Mouse (Mus musculus) liver, postnatal 0 days (tissue): Measurements from ENCODE around the gene Ifrd1. TPM values are rescaled to one million over a fixed set of nuclear protein-coding genes. Genes with fewer than 3 reads are reported as not detected.

Source experiments
- ATAC-seq: fragments of 200-750 bp; cut with Nextera tagmentation; 2 replicates; pipeline ENCODE4 v1.8.0; 2017; ENCODE audit warnings: mild to moderate bottlenecking, moderate library complexity
- DNase-seq: peaks from one replicate; pipeline ENCODE4 v3.0.0-alpha.2; 2016
- H3K27ac ChIP-seq: fragments of 300-500 bp; sonication (generic); 2 replicates; pipeline ENCODE4 v1.5.1; 2014; ENCODE audit warnings: antibody characterized with exemption, moderate library complexity, mild to moderate bottlenecking, low read depth
- H3K27me3 ChIP-seq: fragments of 300-500 bp; sonication (generic); 2 replicates; pipeline ENCODE4 v1.6.1; 2014; ENCODE audit warnings: low read length, control low read depth, mixed read lengths; ENCODE audit not compliant: insufficient read depth
- H3K36me3 ChIP-seq: fragments of 300-500 bp; sonication (generic); replicated peaks from 2 replicates; pipeline ENCODE4 v1.6.1; 2014; ENCODE audit warnings: mild to moderate bottlenecking, control low read depth, low read length, moderate library complexity, mixed read lengths; ENCODE audit not compliant: insufficient read depth
- H3K4me1 ChIP-seq: fragments of 300-500 bp; sonication (generic); 2 replicates; pipeline ENCODE4 v1.6.1; 2014; ENCODE audit warnings: antibody characterized with exemption, mild to moderate bottlenecking, control low read depth; ENCODE audit not compliant: insufficient read depth
- H3K4me2 ChIP-seq: fragments of 300-500 bp; sonication (generic); 2 replicates; pipeline ENCODE4 v1.6.1; 2014; ENCODE audit warnings: low read depth, mild to moderate bottlenecking, low read length, moderate library complexity, mixed read lengths
- H3K4me3 ChIP-seq: fragments of 300-500 bp; sonication (generic); 2 replicates; pipeline ENCODE4 v1.5.1; 2014; ENCODE audit warnings: low read depth, low read length
- H3K9ac ChIP-seq: fragments of 300-500 bp; sonication (generic); replicated peaks from 2 replicates; pipeline ENCODE4 v1.6.1; 2014; ENCODE audit warnings: mild to moderate bottlenecking, moderate library complexity
- H3K9me3 ChIP-seq: fragments of 300-500 bp; sonication (generic); 2 replicates; pipeline ENCODE4 v1.6.1; 2016; ENCODE audit warnings: mild to moderate bottlenecking, control low read depth, low read length, mixed read lengths
- CTCF ChIP-seq: sonication (generic); IDR thresholded peaks from 2 replicates; pipeline ENCODE4 v1.5.1; 2016; ENCODE audit warnings: antibody characterized with exemption, low read depth
- EP300 ChIP-seq: IDR thresholded peaks from 2 replicates; pipeline ENCODE4 v1.6.1; 2016; ENCODE audit warnings: antibody characterized with exemption, low read depth, mild to moderate bottlenecking
- WGBS: fragments of 180-500 bp; shearing (Covaris S2); extraction: QIAGEN DNeasy Blood & Tissue Kit; methylation state at CpG from one replicate; pipeline ENCODE4 v1.1.7; 2014; ENCODE audit not compliant: insufficient replicate concordance; 5-methylcytosine and 5-hydroxymethylcytosine counted together
- polyA plus RNA-seq: library from polyadenylated mRNA; unstranded; fragments of >200 nt; fragmentation: Nextera tagmentation; extraction: Ambion mirVana; gene quantifications from 2 replicates; pipeline ENCODE4 v1.2.1, GENCODE M21; 2015

Gene Ifrd1
- polyA plus RNA-seq: 47.1 and 50.4 TPM in 2 replicates

GRCm38 (mm10) chr12:40248454-40249180 is at the start of gene Ifrd1:
Gene Ifrd1 (minus strand): TSS chr12:40248504.
- 44% methylated on average over 5 of the region's 5 CpGs for WGBS
- H3K4me2 ChIP-seq: peak within 1 kb of the TSS; percentile 38; the same call in 1 of the 2 replicates
- H3K27ac ChIP-seq: peak within 1 kb of the TSS; percentile 51; the same call in 1 of the 2 replicates
- H3K9ac ChIP-seq: no peak within 1 kb of the TSS
- no peaks in the 10 kb centered on the region for H3K9me3 ChIP-seq
- H3K36me3 ChIP-seq: no peaks in the 10 kb centered on the region
- no peak within 1 kb of the TSS for H3K4me3 ChIP-seq
- ATAC-seq (peak; percentile 30; the same call in 1 of the 2 replicates), DNase-seq (peak; percentile 34)
- H3K4me1 ChIP-seq: peaks cover 19% of the 10 kb centered on the region
- TF ChIP-seq EP300: no peak
- no peak for TF ChIP-seq CTCF
- no peaks in the 10 kb centered on the region for H3K27me3 ChIP-seq

GRCm38 (mm10) chr12:40286539-40286938 is 38.2 kb upstream of the Ifrd1 start:
- 68% methylated on average over 4 of the region's 4 CpGs for WGBS

GRCm38 (mm10) chr12:40280596-40281325 is 32.5 kb upstream of the Ifrd1 start:
- no peaks in the 10 kb centered on the region for H3K36me3 ChIP-seq
- DNase-seq: no peak

More at GRCm38 (mm10) chr12:40286539-40286938, 38.2 kb upstream of the Ifrd1 start:
- H3K4me1 ChIP-seq: no peaks in the 10 kb centered on the region
- no peak overlapping the region for H3K4me2 ChIP-seq
- no peak overlapping the region for H3K27ac ChIP-seq
- H3K4me3 ChIP-seq: no peak overlapping the region
- no peaks in the 10 kb centered on the region for H3K36me3 ChIP-seq
- H3K27me3 ChIP-seq: no peaks in the 10 kb centered on the region
- no peak for ATAC-seq
- TF ChIP-seq CTCF (no peak), EP300 (no peak)
- no peak for DNase-seq
- no peak overlapping the region for H3K9ac ChIP-seq
- H3K9me3 ChIP-seq: no peaks in the 10 kb centered on the region

GRCm38 (mm10) chr12:40277581-40277980 is 29.3 kb upstream of the Ifrd1 start:
- H3K9me3 ChIP-seq: no peaks in the 10 kb centered on the region
- no peaks in the 10 kb centered on the region for H3K27me3 ChIP-seq
- WGBS: 45% methylated on average over 3 of the region's 3 CpGs
- H3K4me3 ChIP-seq: no peak overlapping the region
- DNase-seq (no peak), ATAC-seq (no peak)
- H3K4me1 ChIP-seq: no peaks in the 10 kb centered on the region
- no peak overlapping the region for H3K27ac ChIP-seq
- H3K9ac ChIP-seq: no peak overlapping the region
- no peak overlapping the region for H3K4me2 ChIP-seq
- no peak for TF ChIP-seq CTCF
- no peaks in the 10 kb centered on the region for H3K36me3 ChIP-seq

More at GRCm38 (mm10) chr12:40280596-40281325, 32.5 kb upstream of the Ifrd1 start:
- no peak for ATAC-seq
- Histone ChIP-seq H3K4me1 (no peaks in the 10 kb centered on the region), H3K27me3 (no peaks in the 10 kb centered on the region), H3K4me3 (no peak overlapping the region), H3K9ac (no peak overlapping the region), H3K4me2 (no peak overlapping the region), H3K27ac (no peak overlapping the region), H3K9me3 (no peaks in the 10 kb centered on the region)
- TF ChIP-seq CTCF (no peak), EP300 (no peak)
- 85% methylated on average over 4 of the region's 4 CpGs for WGBS

GRCm38 (mm10) chr12:40274931-40275330 is 26.6 kb upstream of the Ifrd1 start:
- Histone ChIP-seq H3K4me2 (no peak overlapping the region), H3K9ac (no peak overlapping the region), H3K9me3 (no peaks in the 10 kb centered on the region), H3K27me3 (no peaks in the 10 kb centered on the region), H3K27ac (no peak overlapping the region), H3K4me1 (no peaks in the 10 kb centered on the region), H3K4me3 (no peak overlapping the region), H3K36me3 (no peaks in the 10 kb centered on the region)
- DNase-seq (no peak), ATAC-seq (no peak)
- TF ChIP-seq CTCF (no peak), EP300 (no peak)

- Histone ChIP-seq H3K9me3 (no peaks in the 10 kb centered on the region), H3K27ac (no peak overlapping the region), H3K4me1 (no peaks in the 10 kb centered on the region), H3K36me3 (no peaks in the 10 kb centered on the region), H3K27me3 (no peaks in the 10 kb centered on the region), H3K4me2 (no peak overlapping the region), H3K9ac (no peak overlapping the region), H3K4me3 (no peak overlapping the region)
- DNase-seq: no peak
- ATAC-seq: no peak
- 50% methylated on average over 4 of the region's 4 CpGs for WGBS
- TF ChIP-seq EP300 (no peak), CTCF (no peak)
Observed at GRCm38 (mm10) chr12:40273339-40273738, 25.0 kb upstream of the Ifrd1 start.
